Mouse (Mus musculus) cerebellum, adult 8-10 months (tissue): ENCODE measurements around the gene Cog8.
A peak's percentile ranks its signal among the peaks of the same experiment; 100 is the strongest.
"Not testable (repeated sequence)": the region's sequence is repeated elsewhere in the genome, so short reads cannot be mapped to it uniquely, and the experiment has no call there.

Source experiments
- DNase-seq: peaks from one replicate; pipeline ENCODE4 v3.0.0; 2022

Gene Cog8

GRCm38 (mm10) chr8:107040632-107041031 lies 15.9 kb downstream of the Cog8 start:
- DNase-seq, result no peak

GRCm38 (mm10) chr8:107036626-107037025 lies 19.9 kb downstream of the Cog8 start:
- no peak for DNase-seq

GRCm38 (mm10) chr8:107035641-107036040 lies 20.8 kb downstream of the Cog8 start:
- DNase-seq, result no peak

- not testable (repeated sequence) for DNase-seq
Measured at GRCm38 (mm10) chr8:107033609-107034008, 22.9 kb downstream of the Cog8 start.

GRCm38 (mm10) chr8:107031577-107032090 lies 24.9 kb downstream of the Cog8 start:
- no peak for DNase-seq

- peak; percentile 97 for DNase-seq
Measured at GRCm38 (mm10) chr8:107030650-107031576, 25.6 kb downstream of the Cog8 start, which contains the start of gene Vps4a. TSS of gene Vps4a (plus strand) at chr8:107031222.

GRCm38 (mm10) chr8:107030058-107030457 lies 26.4 kb downstream of the Cog8 start:
- no peak for DNase-seq

- no peak for DNase-seq
Measured at GRCm38 (mm10) chr8:107029310-107029709, 27.2 kb downstream of the Cog8 start.

- no peak for DNase-seq
Measured at GRCm38 (mm10) chr8:107023479-107023878, 33.0 kb downstream of the Cog8 start.

- no peak for DNase-seq
Measured at GRCm38 (mm10) chr8:107014915-107015314, 41.6 kb downstream of the Cog8 start.

GRCm38 (mm10) chr8:107012666-107013065 lies 43.8 kb downstream of the Cog8 start:
- no peak for DNase-seq

GRCm38 (mm10) chr8:107007795-107008194 lies 48.7 kb downstream of the Cog8 start:
- DNase-seq, result no peak

GRCm38 (mm10) chr8:107002532-107002931 lies 54.0 kb downstream of the Cog8 start:
- DNase-seq, result peak; percentile 82

- DNase-seq, result no peak
Measured at GRCm38 (mm10) chr8:106999068-106999467, 57.4 kb downstream of the Cog8 start.

GRCm38 (mm10) chr8:106997416-106997815 lies 59.1 kb downstream of the Cog8 start:
- no peak for DNase-seq

- not testable (repeated sequence) for DNase-seq
Measured at GRCm38 (mm10) chr8:106996339-106996738, 60.1 kb downstream of the Cog8 start.
